Mouse (Mus musculus) neutrophil, adult 5-6 weeks (primary cell): Measurements from ENCODE around the gene Akr1a1. TPM values are rescaled to one million over a fixed set of nuclear protein-coding genes. Genes with fewer than 3 reads are reported as not detected.
A peak's percentile ranks its signal among the peaks of the same experiment; 100 is the strongest.
"Not testable (repeated sequence)": the region's sequence is repeated elsewhere in the genome, so short reads cannot be mapped to it uniquely, and the experiment has no call there.

Source experiments
- ATAC-seq: fragments of 151-379, 151-347 bp; 2 replicates; pipeline ENCODE4 v1.8.0; 2017; ENCODE audit warnings: mild to moderate bottlenecking, moderate TSS enrichment; ENCODE audit not compliant: insufficient number of reproducible peaks, poor library complexity, low FRiP score, severe bottlenecking; ENCODE audit errors: extremely low read depth
- total RNA-seq: library from RNA; stranded (forward); fragments of 200-1000 nt; gene quantifications from 2 replicates; pipeline ENCODE4 v1.2.3, GENCODE M21; 2017

The Akr1a1 gene
- total RNA-seq, 1 experiment from 2014 or later, result 178 TPM

DNA sequence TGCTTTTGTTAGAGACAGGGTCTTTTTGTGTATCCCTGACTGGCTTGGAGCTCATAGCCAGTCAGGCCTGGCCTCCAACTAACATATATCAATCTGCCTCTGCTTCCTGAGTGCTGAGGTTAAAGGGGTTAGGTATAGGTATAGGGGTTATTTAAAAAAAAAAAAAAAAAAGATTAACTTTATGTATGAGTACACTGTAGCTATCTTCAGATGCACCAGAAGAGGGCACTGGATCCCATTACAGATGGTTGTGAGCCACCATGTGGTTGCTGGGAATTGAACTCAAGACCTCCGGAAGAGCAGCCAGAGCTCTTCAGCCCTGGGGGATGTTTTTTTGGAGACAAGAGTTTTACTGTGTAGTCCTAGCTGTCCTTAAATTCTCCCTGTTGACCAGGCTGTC lies 10.5 kb upstream of the Akr1a1 start:
- ATAC-seq, result no peak

DNA sequence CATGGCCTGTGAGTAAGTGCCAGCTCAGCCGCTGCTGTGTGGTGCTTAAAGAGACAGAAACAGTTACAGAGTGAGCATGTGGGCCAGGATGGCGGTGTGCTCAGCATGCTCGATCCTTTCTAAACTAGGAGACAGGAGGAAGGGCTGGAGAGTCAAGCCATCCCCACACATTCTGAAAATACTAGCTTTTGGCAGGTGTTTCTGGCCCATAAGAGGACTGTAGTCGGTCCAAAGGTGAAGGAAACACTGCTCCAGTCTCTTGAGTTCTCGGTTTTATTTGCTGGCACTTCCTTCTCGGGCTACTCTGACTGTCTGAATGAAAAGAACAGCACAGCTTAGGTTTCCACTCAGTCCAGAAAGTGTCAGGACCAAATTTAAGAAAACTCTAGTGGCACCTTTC lies 9.3 kb upstream of the Akr1a1 start:
- ATAC-seq, result no peak

DNA sequence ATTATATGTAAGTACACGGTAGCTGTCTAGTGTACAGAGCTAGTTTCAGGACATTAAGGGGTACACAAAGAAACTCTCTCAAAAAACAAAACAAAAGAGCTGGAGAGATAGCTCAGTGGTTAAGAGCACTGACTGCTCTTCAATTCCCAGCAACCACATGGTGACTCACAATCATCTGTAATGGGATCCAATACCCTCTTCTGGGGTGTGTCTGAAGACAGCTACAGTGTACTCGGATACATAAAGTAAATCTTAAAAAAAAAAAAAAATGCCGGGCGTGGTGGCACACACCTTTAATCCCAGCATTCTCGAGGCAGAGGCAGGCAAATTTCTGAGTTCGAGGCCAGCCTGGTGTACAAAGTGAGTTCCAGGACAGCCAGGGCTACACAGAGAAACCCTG lies 8.4 kb upstream of the Akr1a1 start:
- not testable (repeated sequence) for ATAC-seq

DNA sequence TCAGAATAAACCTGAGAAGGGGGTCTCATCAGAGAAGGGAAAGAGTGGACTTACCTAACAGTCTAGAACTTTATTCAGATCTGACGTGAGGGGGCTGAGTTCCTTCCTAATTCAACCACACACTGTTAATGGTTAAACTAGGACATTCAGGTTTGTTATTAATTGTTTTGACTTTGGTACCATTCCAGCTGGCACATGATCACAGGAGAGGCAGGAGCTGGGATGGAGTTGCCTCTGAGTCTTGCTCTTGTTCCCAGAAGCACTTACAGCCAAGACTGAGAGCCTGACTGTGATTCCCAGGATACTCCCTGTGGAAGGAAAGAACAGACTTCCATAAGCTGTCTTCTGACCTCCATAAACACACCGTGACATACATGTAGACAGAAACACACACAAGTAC lies 8.0 kb upstream of the Akr1a1 start:
- ATAC-seq, result no peak

DNA sequence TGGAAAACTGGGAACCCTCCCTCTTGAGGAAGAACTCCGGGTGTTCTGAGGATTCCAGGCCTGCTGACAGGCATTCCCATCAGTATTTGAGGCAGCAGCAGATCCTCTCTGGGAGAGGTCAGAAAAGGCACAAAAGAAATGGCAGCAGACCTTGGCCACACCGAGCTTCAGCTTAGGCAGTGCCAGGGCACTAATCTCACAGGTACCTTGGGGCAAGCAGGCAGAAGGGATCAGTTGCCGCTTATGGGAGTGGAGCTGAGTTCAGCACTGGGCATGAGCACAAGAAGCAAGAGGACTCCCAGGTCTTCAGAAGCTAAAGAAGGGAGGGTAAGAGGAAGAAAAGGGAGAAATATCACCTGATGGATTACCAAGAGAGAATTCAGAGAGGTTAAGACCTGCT lies 6.5 kb upstream of the Akr1a1 start:
- ATAC-seq, result no peak

DNA sequence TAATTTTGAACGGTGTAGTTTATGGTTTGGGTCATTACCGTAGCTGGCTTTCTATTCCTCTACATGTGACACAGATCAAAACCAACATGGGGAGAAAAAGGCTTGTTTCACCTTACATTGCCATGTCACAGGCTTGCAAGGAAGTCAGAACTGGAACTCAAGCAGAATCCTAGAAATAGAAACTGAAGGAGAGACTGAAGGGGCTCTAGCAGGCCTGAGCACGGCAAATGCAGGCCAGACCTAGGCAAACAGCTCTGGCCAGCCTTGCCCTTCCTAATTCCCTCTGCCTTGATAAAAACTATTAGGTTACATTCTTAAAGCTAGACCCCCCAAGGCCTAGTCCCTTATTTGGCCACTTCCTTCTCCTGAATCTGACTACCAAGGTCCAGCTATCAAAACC lies 4.2 kb upstream of the Akr1a1 start:
- no peak for ATAC-seq

DNA sequence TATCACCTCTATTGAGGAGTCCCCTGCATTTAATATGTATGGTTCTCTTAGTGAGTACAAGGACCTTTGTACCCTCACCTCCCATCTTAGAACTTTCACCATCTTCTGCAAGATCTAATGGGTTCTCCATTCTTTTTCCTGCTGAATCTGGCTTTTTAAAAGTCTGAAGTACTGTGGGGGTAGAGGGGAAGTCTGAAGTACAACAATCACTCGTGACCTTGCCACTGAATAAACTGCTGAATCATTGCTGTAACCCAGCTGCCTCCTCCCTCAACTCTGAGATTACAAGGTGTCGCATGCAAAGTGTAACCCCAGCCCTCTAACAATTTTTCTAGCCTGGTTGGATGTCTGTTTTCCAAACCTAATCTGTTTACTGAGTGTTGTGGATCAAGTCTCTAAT lies 3.6 kb upstream of the Akr1a1 start:
- ATAC-seq, result no peak

DNA sequence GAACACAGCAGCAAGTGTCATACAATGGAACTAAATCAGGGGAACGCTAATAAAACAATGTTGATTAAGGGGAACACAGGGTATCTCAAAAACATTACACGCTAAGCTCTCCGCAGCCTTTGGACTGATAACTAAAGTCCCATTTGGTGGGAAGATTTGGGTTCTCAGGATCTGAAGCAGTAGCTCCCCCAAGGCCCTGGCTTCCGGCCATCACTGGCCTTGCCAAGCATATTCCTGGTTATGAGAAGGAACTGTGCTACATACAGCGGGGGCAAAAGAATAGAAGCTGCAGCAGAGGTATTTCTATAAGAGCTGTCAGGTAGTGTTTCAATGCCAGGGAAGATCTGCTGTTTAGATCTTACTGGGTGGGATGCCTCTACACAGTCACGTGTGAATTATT lies 1.7 kb upstream of the Akr1a1 start:
- ATAC-seq, result no peak

DNA sequence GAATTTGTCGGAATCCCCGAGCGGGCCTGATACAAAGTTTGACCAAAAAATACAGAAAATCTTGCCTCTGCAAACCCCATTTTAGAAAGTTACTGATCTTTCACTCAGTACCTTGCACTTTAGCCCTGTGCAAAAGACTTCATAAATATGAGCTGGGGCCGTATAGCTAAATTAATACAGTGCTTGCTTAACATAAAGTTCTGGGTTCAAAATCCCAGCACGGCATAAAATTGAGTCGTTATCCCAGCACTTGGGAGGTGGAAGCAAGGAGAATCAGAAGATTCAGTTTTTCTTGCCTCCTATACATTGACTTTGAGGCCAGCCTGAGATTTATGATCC lies 286 bp upstream of the Akr1a1 start:
- no peak for ATAC-seq

DNA sequence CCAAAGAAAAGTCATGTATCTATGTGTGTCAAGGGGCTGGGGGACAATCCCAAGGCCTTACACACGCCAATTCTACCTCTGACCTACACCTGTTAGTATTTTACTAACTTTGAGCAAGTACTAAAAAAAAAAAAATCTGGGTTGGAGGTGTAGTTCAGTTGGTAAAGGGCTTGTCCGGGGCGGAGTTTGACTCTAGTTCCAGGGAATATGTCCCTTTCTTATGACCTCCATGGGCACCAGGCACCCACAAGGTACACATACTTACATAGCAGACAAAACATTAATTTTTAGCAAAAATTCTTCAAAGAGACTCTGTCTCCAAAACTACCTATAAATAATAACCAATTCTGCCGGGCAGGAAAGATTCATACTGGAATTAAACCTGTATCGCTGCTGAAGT lies 1.1 kb downstream of the Akr1a1 start:
- ATAC-seq, result no peak

DNA sequence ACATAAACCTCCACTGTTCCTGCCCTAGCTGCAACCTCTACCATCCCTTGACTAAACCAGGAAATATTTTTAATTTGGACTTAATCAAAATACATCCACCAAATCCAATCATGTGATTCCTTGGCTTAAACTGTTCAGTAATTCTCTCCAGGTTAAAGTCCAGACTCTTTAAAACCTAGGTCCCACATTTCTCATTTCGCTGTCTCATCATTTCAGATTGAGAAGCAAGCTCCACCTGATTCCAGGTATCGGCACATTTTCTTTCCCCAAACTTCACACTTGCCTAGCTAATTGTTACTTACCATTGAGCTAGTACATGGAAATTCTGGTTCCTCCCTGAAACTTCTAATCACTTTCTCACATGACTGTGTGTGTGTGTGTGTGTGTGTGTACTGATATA lies 2.1 kb downstream of the Akr1a1 start:
- ATAC-seq, result no peak

DNA sequence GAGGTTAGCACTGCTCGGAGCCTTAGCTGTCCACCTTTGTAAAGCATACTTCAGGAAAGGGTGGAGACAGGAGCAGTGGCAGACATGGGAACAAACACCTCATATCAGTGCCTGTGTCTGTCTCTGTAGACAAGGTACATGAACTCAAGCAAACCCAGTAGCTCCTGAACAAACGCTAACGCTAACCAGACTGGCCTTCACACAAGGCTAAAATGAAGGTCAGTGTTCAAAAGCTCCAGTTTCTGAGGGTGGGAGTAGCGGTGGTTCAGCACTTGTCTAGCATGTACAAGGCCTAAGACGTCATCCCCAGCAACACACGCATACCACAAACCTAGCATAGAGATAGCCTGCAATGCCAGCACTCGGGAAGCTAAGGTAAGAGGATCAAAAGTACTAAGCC lies 5.9 kb downstream of the Akr1a1 start:
- ATAC-seq, result no peak

DNA sequence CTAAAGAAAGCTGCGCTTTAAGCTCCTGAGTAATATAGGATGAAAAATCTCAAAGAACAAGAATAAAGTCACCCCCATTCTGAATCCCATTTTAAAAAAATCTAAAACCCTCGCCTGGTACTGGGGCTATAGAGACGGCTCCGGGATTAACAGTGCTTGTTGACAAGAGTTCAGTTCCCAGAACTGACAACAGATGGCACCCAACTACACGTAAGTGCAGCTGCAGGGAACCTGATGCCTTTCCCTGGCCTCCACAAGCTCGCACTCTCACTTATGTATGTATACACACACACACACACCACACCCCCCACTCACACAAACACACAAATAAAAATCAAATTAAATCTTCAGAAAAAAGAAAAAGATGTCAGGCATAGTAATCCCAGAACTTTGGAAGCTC lies 7.2 kb downstream of the Akr1a1 start:
- peak; percentile 51; the same call in 1 of the 2 replicates for ATAC-seq

DNA sequence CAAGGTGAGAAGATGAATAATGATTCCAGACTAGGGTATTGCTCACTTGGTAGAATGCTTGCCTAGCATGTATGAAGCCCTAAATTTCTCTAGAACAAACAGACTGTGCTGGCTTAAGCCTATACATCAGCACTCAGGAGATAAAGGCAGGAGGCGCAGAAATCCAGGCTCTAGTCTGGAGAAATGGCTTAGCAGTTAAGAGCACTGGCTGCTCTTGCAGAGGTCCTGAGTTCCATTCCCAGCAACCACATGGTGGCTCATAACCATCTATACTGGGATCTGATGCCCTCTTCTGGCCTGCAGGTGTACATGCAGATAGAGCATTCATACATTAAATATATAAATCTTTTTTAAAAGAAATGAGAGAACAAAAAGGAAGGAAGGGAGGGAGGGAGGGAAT lies 9.4 kb downstream of the Akr1a1 start:
- ATAC-seq, result no peak

DNA sequence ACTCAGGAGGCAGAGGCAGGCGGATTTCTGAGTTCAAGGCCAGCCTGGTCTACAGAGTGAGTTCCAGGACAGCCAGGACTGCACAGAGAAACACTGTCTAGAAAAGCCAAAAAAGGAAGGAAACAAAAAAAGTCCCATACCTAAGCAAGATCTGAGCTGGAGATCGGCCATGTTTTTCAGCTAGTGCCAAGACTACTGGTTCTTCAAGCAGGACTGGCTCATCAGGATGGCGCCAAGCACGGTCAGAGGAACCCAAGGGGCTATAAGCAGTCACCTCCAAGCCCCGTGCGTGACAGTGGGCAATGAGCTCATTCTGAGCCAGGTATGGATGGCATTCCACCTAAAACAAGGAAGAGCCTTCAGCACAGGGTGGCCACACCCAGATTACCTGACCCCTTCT lies 12.7 kb downstream of the Akr1a1 start:
- no peak for ATAC-seq

DNA sequence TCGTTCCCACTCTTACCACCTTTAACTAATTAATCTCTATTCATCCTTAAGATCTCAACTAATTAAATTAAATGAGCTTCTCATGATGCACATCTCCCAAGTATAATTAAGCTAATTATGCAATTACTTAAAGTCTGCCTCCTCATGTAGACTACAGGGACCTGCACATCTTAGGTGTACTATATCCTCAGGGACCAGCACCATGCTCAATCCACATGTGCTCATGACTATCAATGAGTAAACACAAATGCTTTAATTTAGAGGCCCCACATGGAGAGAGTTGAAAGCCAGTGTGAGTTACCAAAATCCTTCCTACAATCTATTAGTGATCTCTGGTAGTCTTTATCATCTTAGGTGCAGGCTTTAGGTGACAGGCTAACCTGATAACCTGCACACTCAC lies 16.3 kb downstream of the Akr1a1 start:
- ATAC-seq, result no peak

DNA sequence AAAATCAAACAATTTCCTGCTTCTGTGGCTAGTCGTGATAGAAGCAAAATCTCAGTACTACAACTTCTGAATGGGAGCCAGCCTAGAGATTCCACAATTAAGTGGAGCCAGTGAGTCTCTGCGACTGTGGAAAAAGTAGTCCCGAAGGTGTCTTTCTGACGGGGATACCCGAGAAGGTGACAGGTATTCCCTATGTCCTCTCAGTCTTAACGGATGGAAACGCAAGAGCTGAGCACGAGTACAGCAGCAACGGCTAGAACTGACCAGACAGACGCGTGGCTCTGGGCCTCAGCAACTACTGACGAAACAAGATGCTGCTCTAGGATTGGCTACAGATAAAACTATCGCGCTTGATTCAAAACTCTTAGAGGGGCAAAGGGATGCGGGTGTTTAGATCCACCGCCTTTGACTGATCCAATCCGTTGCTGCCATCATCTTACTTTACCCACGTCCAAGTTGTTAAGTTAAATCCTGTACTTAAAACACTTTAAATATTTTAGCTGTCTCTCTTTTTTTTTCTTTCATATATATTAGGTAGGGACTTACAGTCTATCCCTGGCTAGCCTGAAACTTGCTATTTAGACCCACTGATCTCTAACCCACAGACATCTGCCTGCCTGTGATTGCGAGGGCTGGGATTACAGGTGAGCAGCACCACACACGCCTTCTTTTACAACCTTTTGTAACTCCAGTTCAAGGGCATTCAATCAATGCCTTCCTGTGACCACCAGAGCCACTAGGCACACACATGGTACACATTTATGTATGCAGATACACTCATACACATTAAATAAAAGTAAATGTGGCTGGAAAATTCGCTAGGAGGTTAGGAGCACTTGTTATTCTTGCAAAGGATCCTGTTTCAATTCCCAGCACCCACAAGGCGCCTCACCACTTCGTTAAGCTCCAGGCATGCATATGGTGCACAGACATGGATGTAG lies 23.5 kb downstream of the Akr1a1 start, which contains the start of gene Nasp:
Nasp (minus strand) TSS at position 220 of the 941 bp plus-strand sequence.
- peak; percentile 83 for ATAC-seq

DNA sequence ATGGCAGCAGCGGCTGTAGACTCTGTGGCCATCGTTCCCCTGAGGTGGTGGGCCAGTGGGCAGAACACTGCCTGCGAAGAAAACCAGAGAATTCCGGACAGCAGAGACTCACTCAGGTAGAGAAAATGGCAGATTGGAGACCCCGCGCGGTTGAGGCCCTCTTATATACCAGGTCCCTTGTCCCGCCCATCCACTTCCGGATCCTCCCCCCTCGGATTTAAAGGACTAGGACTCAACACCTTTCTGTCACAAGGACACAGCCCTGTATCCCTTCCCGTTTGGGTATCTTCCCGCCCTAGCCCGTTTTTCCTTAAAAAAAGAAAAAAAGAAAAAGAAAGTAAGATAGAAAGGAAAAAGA lies 24.1 kb downstream of the Akr1a1 start:
- peak; percentile 81 for ATAC-seq

DNA sequence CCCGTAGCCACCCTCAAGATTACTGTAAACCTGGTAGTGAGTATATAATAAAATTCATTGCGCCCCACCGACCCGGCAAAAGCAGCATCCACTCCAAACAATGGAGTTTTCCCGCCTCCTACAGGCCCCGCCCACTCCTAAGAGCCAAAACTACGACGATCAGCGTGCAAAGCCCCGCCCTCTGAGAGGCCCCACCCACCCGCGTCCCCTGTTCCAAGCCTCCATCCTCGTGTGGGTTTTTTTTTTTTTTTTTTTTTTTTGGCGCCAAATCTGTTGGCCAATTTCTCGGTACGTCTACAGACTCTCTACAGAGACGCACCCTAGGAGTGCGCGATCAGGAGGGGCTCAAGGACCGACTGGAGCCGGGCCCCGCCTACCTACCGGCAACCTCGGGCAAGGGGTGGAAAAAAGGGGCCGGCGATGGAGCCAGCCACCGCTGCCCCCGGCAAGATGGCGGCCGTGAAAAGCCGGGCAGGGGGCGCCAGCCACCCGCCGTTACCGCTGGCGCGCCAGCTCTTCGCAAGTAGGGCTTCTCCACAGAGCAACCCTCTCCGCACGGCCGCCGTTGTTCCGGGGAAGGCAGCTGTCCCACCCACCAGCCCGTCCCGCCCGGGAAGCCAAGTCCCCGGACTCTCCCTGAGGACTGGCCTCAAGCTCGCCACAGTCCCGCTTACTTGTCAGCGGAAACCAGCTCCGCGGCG lies 24.7 kb downstream of the Akr1a1 start:
- ATAC-seq, result peak; percentile 68

DNA sequence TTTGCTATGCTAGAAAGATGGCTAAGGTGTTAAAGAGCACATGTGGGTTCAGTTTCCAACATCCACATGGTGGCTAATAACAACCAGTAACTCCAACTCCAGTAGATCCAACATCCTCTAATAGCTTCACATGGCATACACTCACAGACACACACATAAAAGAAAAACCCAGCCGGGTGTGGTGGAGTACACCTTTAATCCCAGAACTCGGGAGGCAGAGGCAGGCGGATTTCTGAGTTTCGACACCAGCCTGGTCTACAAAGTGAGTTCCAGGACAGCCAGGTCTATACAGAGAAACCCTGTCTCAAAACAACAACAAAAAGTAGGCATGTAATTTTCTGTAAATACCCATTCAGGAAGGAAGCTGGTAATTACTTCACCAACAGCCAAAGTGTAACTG lies 26.6 kb downstream of the Akr1a1 start:
- ATAC-seq, result no peak
